Mouse (Mus musculus): ENCODE data around the gene Cdk14. TPM values are rescaled to one million over a fixed set of nuclear protein-coding genes. Genes with fewer than 3 reads are reported as not detected.

The Cdk14 gene
- total RNA-seq, 4 experiments from 2014 or later = 168 to 203 (median 193) TPM

DNA sequence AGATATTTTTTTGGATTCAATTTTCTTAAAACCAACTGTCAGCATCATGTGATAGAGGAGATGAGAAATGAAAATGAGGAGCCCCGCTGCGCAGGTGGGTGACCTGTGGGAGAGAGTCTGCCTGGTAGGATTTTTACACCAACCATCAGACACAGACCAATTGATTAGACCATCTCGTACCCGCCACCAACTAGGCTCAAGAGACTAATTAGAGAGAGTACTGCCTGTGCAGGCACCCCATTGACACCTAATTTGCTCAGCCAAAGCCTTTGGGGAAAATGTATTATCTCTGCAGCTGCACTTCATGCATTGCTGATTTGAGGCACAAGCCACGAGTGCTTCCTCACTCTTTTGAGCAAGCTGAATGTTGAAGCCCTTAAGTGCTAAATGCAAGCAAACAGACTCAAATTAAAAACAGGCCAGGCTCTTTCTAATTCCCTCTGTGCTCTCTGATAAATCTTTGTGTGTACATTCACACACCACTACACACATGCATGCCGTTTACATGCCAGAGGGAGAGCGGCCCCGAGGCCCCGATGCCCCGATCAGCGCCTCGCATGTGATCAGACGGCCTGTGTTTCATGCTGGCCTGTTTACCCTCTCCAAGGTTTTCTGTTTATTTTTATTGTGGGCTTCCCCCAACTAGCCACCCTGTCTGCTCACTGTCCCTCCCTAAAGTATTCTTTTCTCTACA, 607.9 kb downstream of the Cdk14 start:
- no peak for DNase-seq (ENCODE audit: low spot score in 2 of 2)

DNA sequence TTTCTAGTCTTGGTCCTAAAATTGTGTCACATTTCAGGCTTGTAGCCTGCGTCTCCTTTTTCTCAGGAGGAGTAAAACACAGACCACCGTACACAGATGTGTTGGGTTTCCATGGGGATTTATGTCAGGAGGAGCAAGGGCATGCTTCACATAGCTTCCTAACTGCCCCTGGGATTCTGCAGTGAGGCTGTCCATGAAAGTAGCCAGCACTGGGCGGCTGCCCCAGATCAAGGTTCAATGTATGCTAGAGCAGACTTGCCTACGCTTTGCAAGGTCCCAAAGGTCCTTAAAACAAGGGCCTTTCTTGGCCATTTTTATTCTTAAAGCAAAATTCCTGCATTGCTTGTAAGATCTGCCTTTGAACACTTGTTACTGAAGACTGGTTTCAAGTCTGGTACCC, 614.9 kb downstream of the Cdk14 start:
- no peak for DNase-seq (ENCODE audit: low spot score in 2 of 2)

DNA sequence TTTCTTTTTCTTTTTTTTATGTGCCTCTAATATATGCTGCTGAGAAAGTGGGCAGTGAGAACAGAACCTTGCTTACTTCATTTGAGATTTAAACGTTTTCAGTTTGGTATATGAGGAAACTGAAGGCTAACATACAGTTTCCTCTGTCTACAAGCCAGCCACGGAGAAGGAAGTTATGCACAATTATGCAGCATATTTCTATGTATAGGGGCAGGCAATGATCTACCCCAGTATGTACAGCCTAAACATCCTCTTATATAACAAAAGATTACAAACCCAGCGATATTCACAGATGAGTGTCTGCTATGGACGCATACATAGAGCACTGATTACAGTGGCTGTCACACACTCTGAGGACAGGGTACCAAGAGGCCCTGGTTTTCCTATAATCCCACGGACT, 616.4 kb downstream of the Cdk14 start:
- no peak for DNase-seq (ENCODE audit: low spot score in 2 of 2)

DNA sequence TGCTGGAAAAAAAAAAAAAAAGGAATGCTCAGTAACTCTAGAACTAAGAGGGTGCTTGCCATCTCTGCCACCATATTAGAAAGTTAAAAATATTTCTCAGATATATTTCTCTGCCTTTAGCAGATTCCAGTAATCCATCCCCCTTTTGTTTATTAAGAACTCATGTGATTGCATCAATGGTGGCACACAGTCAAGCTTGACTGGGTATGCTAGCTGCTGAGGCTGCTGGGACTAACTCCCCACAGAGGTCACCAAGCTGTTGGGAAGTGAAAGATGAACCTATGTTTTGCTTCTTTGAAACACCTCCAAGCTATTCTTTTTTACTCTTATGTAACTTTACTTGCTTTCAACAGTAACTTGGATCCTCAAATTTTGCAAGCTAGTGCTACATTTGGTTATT, 618.1 kb downstream of the Cdk14 start:
- DNase-seq (ENCODE audit: low spot score in 2 of 2) = no peak

DNA sequence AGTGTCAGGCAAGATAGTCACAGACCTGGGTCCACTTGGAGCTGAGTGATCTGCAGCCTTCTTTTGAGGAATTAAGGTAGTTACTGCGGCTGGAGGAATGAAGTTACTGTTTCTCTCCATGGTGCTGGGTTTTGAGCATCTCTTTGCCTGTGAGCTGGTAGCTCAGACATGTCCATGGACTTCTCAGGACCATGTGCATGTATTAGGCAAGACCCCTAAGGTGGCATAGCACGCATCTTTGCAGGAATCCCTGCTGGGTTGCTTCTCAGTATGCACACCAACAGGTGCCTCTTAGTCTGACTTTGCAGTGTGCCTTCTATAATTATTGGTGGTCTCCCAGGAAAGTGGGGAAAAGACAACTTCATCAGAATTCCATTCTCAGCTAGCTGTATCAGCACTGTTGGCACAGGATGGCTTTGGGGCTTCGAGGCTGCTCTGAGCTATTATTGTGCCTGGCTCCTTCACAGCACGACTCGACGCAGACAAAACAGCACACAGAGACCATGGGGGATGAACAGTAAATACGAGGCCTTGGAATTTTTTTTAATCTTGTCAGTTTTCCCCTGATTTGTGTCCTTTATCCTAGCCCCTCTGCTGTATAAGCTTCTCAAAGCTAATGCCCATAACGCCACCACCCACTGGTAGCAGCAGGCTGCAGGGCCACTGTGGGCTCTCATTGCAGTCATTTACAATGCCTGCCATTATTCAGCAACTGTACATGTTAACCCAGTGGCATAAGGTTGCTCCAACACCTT, 618.8 kb downstream of the Cdk14 start:
- DNase-seq (ENCODE audit: low spot score in 2 of 2) = no peak

DNA sequence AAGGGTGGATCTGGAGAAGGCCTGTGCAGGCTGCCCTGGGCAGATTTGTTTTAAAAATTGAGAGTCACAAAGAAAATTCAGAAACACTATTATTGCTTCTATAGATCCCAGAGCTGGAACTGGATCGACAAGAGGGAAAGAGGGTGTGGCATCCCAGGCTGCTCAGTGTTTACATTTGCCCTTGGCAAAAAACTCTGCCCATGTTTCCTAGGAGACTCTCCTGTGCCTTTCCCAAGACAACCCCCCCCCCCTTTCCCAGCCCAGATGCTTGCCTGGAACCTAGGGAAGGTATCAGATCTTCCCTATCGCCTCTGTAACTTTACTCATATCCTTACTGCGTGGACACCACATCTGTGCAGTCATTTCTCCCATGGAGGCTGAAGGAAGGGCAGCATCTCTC, 628.9 kb downstream of the Cdk14 start:
- DNase-seq (ENCODE audit: low spot score in 2 of 2) = no peak

DNA sequence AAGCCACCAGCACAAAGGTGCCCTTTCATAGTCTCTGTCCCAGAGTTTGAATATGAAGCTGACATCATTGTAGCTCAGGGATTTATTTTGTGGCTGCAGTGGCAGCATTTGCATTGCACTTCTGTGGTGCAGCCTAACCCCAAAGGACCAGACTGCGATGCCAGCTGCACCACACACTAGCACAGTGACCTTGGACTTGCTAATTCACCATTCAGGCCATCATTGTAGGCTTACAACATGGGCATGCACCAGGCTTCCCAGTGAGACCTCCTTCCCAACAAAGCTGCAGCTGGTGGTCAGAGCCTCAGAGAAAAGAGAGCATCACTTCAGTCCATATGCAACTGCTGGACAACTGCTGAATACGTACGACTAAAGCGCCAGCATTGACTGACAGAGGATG, 629.8 kb downstream of the Cdk14 start:
- no peak for DNase-seq (ENCODE audit: low spot score in 2 of 2)

DNA sequence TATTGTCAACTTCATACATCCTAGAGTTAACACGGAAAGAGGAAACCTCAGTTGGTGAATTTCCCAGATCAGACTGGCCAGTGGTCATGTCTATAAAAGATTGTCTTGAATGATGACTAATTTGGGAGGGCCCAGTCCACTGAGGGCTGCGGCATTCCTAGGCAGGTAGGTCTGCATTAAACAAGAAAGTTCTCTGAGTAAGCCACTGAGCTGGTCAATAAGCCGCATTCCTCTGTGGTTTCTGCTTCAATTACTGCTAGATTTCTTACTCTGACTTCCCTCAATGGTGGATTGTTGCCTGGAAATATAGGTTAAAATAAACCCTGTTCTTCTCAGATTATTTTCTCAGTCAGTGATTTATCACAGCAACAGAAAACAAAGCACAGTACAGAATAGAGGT, 631.6 kb downstream of the Cdk14 start:
- DNase-seq (ENCODE audit: low spot score in 2 of 2) = no peak

DNA sequence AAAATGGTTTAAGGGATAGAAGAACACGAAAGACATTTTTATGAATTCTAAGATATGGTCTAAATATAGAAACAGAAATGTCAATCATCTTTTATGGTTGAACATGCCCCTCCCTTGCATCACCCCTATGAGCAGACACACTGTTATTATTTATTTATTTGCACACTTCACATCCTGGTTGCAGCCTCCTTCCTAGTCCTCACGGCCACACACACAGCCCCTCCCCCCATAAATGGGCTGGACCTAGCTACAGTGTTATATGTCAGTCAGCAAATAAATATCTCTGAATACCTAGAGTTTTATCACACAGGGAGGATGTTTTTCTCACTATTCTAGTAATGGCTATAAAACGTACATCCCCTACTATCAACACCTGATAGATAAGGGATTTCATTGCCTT, 633.3 kb downstream of the Cdk14 start:
- no peak for DNase-seq (ENCODE audit: low spot score in 2 of 2)

DNA sequence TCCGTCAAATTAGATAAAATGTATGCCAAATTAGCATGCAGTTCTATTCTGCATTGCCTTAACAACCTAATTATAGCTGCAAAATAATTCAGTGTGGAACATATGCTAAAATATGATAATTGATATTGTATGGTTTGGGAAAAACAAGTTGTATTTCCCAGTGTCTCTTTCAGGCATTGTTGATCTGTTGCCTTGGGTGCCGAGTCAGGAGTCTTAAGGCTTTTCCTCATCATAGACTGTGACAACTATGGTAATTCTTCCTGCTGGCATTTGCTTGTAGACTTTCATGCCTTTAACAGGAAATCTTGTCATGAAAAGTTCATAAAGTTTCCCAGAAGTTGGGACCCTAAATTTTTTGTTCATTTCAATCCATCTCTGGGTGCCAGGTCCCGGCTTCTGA, 641.8 kb downstream of the Cdk14 start:
- DNase-seq (ENCODE audit: low spot score in 2 of 2) = no peak

DNA sequence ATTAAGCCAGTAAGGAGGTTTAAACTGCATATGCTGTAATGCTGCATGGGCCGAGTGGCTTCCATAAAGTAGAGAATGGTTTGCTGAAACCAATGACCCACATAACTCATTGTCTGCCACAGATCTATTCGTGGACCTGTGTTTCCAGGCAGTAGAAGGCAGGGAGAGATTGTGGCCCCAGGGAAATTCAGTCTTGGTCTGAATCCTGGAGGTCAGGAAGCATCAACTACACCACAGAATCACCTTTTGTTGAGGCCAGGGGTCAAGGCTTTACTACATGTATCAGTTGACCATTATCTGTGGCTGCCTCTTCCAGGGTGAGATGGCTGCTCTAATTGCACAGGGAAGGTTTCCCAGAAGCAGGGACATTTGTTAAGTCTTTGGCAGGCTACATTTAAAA, 643.6 kb downstream of the Cdk14 start:
- DNase-seq (ENCODE audit: low spot score in 2 of 2) = no peak

DNA sequence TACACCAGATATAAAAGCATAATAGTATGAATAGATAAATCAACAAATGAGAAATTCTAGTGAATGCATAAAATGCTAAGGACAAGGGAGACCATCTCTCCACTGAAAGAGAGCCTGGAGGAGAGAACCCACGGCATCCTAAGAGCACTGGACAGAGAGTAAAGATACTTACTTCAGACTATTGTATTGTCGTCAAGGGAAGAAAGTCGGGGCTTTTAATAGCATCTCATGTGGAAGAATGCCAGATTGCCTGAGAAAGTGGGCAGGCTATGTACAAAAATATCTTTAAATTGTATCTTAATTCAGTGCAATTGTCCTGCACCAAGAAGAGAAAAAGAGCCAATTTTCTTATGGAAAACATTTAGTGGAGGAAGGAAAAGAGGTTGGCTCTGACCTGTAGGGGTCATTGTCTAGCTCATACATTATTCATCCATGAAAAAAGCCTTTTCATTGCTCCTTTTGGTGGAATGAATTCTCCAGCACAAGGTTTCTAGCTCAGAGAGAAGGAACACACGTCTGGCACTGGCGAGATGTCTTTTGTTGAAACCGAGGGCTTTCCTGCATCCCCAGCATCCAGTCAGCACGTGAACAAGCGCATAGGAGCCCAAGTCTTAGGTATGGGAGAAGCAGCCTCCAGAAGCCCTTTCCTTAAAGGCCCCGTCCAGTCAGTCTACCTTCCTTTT, 646.9 kb downstream of the Cdk14 start:
- no peak for DNase-seq (ENCODE audit: low spot score in 2 of 2)

DNA sequence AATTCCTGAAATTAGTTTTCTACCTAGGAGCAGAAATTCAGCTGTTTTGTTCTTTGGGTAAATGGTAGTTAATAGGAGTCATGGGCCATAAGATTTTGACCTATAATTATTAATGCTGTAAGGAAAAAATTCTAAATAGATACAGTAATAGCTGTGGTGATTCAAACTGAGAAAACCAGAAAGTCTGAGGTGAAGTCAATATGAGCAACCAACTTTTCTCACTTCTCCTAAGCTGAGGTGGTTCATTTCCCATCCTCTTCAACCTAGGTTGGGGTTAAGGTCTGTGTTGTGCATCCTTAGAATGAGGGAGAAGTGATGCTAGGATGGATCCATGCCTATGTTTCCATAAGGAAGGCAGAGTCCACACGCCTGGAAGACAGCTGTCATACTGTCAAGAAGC, 649.5 kb downstream of the Cdk14 start:
- no peak for DNase-seq (ENCODE audit: low spot score in 2 of 2)

DNA sequence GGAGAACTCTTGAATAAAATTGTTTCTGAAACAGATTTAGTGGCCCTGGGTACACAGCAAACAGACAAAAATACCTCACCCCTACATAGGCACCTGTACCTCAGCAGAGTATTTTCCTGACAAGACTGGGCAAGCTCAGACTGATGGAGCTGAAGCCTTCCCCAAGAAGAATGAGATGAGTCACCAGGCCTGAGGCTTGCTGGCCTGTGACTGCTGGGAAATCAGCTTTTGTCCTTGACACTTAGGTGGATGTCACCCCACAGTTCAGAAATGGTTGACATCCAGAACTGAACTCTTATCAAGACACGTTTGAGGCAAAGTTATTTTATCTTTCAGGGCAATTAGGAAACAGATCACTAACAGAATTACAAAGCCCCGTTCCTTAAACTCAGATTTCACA, 652.2 kb downstream of the Cdk14 start:
- no peak for DNase-seq (ENCODE audit: low spot score in 2 of 2)

DNA sequence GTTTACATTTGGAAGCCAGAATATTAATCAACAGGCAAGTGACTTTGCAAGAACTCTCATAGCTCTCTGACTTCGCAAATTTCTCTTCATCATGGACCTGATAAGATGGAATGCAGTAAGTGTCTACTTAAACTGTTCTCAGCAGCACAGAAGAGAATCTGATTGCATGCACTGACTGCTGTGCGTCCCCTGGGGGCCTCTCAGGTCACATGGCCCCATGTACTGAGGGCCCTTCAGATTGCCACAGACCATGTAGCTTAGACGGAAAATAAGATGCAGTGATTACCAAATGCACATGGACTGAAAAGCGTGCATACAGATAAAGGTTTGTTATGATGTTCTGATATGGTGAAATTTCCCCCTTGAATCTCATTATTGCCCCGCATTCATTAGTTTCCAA, 653.4 kb downstream of the Cdk14 start:
- DNase-seq (ENCODE audit: low spot score in 2 of 2) = no peak

DNA sequence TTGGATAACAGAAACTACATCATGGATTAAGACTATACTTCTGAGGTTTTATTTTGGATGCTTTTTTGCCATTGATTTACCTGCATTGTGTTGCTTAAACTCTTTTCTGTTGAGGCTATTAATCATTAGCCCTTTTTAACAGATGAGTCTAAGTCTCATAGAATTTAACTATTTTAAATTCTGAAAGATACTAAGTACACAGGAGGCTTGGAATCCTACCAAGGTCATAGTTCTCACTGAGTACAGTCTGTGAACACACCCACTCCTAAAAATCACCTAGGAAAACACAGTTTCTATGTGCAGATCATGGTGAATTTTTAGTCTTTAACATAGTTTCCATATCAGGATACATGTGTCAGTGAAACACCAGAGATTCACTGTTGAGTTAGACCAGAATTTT, 658.2 kb downstream of the Cdk14 start:
- no peak for DNase-seq (ENCODE audit: low spot score in 2 of 2)

DNA sequence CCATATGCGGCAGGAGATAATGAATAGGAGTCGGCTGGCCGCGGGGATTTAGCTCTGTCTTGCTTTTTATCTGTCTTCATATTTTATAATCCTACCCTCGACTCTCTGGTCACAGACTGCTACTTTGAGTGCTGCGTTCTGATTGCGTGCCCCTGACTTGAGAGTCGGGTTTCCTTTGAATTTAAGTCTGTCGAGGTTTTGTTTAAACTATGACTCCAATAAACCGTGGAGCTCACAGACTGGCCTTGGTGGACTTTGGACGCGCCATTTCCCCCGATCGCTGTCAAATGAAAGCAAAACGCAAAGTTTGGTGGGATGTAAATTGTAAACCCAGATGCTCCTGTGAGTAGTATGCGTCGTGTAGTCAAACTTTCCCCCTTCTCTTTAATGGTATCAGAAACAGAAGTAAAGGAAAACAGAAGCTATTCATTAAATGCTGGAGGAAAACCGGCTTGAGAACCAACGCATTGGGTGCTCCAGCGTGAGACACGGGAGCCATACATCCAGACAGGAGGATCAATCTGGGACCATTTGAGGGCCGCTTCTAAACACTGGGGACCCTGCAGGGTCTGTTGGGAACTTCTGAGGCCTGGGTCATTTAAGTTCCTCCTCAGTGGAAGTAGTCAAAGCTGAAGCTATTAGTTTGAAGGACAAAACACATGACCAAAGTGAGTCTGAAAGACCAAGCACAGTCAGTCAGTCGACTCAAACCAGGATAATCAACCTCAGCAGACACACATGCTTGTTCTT, 661.6 kb downstream of the Cdk14 start:
- no peak for DNase-seq (ENCODE audit: low spot score in 2 of 2)

DNA sequence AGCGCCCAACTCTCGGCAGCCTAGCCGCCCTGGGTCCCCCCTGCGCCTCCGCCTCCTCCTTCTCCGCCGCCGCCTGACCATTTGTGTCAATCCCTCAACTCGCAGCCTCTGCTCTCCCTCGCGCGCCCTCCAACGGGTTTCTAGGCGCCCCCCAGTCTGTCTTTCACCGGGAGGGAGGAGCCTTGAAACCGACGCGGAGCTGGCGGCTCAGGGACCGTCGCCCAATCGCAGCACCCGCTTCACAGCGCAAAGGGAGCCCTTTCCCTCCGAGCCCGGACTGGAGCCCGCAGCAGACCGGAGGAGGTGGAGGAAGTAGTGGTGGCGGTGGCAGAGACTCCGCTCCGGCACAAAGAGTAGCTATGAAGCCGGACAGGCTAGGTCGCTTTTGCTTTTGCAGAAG, 662.2 kb downstream of the Cdk14 start, which contains the start of gene Fzd1:
TSS of gene Fzd1 (minus strand) at position 134 of the 400 bp plus-strand sequence.
- DNase-seq (ENCODE audit: low spot score in 2 of 2) = peak; percentile 66 to 78

DNA sequence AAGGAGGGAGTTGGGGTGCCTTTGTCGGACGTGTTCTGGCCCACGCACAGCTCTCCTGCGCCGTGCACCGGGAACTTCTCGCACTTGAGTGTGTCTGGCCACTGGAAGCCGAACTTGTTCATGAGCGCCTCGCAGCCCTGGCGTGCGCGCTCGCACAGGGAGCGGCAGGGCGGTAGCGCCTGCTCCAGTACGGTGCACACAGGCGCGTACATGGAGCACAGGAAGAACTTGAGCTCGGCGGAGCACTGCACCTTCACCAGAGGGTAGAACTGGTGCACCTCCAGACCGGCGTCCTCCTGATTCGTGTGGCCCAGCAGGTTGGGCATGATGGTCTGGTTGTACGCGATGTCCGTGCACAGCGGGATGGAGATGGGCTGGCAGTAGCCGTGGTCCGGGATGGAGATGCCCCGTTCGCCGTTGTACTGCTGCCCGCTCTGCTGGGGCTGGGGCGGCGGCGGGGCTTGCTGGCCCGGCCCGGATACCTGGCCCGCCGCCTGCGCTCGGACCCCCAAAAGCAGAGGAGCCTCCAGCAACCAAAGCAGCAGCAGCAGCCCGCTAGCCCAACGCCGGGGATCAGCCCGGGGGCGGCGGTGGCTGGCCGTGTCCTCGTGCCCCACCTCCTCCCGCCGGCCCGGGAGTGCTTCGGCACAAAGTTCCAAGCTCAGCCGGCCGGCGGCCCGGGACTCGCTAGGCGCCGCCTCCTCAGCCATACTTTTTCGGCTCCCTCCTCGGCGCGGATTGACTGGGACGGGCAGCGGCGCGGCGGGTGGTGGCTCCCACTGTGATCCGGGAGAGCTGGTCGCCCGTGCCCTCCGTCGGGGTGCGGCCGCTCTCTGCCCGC, 663.0 kb downstream of the Cdk14 start:
- DNase-seq (ENCODE audit: low spot score in 2 of 2) = peak; percentile 37 to 41

DNA sequence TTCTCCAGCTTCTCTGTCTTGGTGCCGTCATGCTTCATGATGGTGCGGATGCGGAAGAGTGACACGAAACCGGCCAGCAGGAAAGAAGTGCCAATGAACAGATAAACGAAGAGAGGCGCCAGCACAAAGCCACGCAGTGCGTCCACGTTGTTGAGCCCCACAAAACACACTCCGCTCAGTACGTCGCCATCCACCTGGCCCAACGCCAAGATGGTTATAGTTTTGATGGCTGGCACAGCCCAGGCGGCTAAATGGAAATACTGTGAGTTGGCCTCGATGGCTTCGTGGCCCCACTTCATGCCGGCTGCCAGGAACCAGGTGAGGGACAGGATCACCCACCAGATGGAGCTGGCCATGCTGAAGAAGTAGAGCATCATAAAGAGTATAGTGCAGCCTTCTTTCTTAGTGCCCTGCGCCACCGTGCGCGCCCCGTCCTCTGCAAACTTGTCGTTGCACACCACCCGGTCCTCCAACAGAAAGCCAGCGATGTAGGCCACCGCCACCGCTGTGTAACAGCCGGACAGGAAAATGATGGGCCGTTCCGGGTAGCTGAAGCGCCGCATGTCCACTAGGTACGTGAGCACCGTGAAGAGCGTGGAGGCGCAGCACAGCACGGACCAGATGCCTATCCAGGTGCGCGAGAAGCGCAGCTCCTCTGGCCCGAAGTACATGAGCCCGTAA, 664.0 kb downstream of the Cdk14 start:
- DNase-seq (ENCODE audit: low spot score in 2 of 2) = peak in 1 of 2 experiments; percentile 22

Measured in left cerebral cortex, adult 8-10 months (tissue).